Mouse (Mus musculus) bone marrow, adult 2 months (tissue): ENCODE results near the gene 4930544G11Rik. TPM values are rescaled to one million over a fixed set of nuclear protein-coding genes. Genes with fewer than 3 reads are reported as not detected.

Experiments
- H3K27ac ChIP-seq: fragments of 200-500 bp; 2 replicates; pipeline ENCODE4 v1.5.1; 2012; ENCODE audit warnings: low read depth, mild to moderate bottlenecking, control low read depth, inconsistent platforms, low read length; ENCODE audit not compliant: control insufficient read depth, poor library complexity, insufficient read depth
- H3K4me1 ChIP-seq: fragments of 200-500 bp; 2 replicates; pipeline ENCODE4 v1.6.1; 2011; ENCODE audit warnings: low read length; ENCODE audit not compliant: control insufficient read depth, insufficient read depth
- H3K4me3 ChIP-seq: fragments of 200-500 bp; replicated peaks from 2 replicates; pipeline ENCODE3; 2011; ENCODE audit warnings: mild to moderate bottlenecking, low read depth, low read length, control low read depth; ENCODE audit not compliant: control insufficient read depth
- CTCF ChIP-seq: fragments of 200-500 bp; IDR thresholded peaks from 2 replicates; pipeline ENCODE4 v1.5.1; 2011; ENCODE audit warnings: low read length, control low read depth; ENCODE audit not compliant: control insufficient read depth, insufficient read depth
- POLR2A ChIP-seq: fragments of 200-500 bp; IDR thresholded peaks from 2 replicates; pipeline ENCODE4 v1.6.1; 2011; ENCODE audit warnings: low read depth, mild to moderate bottlenecking, control low read depth, low read length, borderline replicate concordance; ENCODE audit not compliant: control insufficient read depth
- WGBS: fragments of 180-500 bp; shearing (Covaris S2); methylation state at CpG from one replicate; pipeline ENCODE4 v1.1.7; 2018; 5-methylcytosine and 5-hydroxymethylcytosine counted together
- polyA plus RNA-seq: library from polyadenylated mRNA; stranded (reverse); fragments of >200 nt; gene quantifications from 2 replicates; pipeline ENCODE4 v1.2.4, GENCODE M21; 2011; ENCODE audit warnings: low replicate concordance; ENCODE audit not compliant: missing spikeins, insufficient read depth, insufficient read length

Gene 4930544G11Rik
- polyA plus RNA-seq = not detected in 2 replicates

DNA sequence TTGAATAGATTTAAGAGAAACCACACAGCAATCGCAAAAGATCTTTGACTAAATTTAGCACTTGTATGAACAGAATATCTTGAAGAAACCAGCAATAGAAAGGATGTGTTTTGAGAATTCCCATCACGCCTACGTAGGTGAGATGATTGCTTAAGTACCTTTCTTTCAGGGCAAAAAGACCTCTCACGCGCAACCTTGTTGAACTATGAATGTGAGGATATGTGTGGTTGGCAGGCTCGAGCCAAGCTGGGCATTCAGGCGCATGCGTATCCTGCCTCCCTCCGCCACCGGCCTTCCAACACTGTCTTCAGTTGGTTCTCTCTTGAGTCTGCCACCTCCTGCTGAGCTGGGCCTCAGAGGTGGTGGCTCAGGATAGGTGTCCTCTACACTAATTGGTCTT, at the start of gene 4930544G11Rik:
TSS of gene 4930544G11Rik (plus strand) at position 301 of the 400 bp plus-strand sequence.
- WGBS = 96% methylated on average over 10 of the region's 10 CpGs
- Histone ChIP-seq H3K4me3 (no peak within 1 kb of the TSS), H3K4me1 (no peaks in the 10 kb centered on the region), H3K27ac (no peak within 1 kb of the TSS)
- TF ChIP-seq POLR2A = no peak
- TF ChIP-seq CTCF = no peak

DNA sequence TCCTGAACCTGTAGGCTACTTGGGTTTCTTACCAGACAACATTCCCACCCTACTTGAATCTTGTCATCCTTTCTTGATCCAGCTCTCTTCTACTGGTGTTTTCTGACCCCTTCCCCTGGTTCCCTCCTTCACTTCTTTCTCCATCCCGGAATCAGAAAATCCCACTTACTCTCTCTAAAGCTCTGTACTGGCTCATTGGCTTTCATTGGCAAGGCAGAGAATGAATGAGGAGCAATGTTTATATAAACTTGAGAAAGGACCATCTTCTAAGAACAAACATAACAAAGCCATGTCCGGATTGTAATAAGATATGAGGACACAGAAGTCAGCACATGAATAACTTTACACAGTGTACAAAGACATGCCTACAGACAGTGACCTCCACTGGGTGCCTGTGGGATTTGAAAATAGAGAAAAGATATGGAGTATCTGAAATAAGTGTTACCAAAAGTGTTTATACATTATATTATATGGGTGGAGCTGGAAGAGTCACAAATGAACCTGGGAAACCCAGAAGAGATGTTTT, 45.7 kb upstream of the 4930544G11Rik start:
- TF ChIP-seq CTCF = no peak
- no peak for TF ChIP-seq POLR2A
- WGBS = 77% methylated on average over 2 of the region's 2 CpGs
- Histone ChIP-seq H3K27ac (no peak overlapping the region), H3K4me1 (no peaks in the 10 kb centered on the region), H3K4me3 (no peak overlapping the region)

DNA sequence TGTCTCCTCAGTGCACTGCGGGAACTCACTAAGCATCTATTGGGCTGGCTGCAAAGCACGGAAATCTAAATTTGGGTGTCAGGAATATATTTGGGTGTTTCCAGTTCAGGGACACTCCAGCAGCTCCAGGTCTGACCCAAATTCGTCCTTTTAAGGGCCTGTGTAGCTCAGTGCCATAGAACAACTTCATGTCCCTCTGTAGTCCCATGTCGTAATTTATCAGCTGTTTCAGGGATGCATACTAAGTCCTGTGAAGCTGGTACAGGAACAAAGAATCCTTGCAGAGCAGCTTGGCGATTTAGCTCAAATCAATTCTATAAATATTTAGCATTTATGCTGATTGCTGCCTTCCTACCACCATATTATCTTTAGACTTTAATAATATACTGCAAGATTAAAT, 37.0 kb upstream of the 4930544G11Rik start:
- H3K4me3 ChIP-seq = no peak overlapping the region
- TF ChIP-seq POLR2A = no peak
- TF ChIP-seq CTCF = no peak
- no peaks in the 10 kb centered on the region for H3K4me1 ChIP-seq
- H3K27ac ChIP-seq = no peak overlapping the region
- WGBS = 84% methylated on average over 5 of the region's 5 CpGs

DNA sequence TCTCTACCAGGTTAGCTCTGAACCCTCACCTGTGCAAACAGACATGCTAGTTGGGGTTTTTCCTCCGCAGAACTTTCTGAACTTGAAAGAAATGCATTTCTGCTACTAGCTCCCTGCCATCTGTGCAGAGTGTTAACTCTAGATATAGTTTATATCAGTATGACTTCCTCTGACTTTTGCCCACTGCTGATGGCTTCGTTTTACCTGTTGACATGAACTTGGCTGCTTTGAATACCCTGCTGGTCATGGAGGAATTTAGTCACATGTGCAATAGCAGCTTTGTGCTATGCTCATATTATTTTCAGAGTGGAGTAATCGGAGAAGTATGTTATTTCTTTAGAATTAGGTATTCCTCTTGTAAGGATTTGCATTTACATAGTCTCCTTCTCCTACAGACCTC, 30.7 kb upstream of the 4930544G11Rik start:
- Histone ChIP-seq H3K4me3 (no peak overlapping the region), H3K27ac (no peak overlapping the region), H3K4me1 (no peaks in the 10 kb centered on the region)
- no peak for TF ChIP-seq POLR2A
- no peak for TF ChIP-seq CTCF
- 49% methylated on average over 3 of the region's 3 CpGs for WGBS

DNA sequence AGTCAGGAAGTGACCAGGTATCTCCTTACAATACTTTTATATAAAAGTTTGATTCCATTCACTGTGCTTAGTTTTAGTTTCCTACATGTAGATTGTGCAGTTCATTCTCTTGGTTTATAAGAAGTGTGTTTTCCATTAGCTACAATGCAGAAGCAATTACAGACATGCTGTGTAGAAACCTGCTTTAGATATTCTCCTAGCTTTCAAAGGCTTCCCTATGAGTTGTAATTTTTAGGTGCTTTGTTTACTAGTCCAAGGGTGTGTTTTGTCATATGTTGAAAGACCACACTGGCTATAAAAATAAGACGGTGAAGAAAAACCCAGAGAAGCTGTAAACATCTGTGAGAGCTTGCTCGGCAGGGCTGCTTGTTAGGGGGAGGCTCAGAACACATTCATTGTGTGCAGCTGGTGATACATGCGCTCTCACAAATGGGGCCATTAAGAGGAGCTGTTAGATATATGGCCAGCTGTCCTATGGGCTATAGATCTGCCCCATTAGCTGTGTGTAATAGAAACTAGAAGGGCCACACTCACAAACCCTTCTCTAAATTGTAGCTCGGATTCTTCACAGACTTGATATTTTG, 28.8 kb upstream of the 4930544G11Rik start:
- TF ChIP-seq CTCF (no peak), POLR2A (no peak)
- Histone ChIP-seq H3K27ac (no peak overlapping the region), H3K4me3 (no peak overlapping the region), H3K4me1 (no peaks in the 10 kb centered on the region)
- 84% methylated on average over 4 of the region's 4 CpGs for WGBS

DNA sequence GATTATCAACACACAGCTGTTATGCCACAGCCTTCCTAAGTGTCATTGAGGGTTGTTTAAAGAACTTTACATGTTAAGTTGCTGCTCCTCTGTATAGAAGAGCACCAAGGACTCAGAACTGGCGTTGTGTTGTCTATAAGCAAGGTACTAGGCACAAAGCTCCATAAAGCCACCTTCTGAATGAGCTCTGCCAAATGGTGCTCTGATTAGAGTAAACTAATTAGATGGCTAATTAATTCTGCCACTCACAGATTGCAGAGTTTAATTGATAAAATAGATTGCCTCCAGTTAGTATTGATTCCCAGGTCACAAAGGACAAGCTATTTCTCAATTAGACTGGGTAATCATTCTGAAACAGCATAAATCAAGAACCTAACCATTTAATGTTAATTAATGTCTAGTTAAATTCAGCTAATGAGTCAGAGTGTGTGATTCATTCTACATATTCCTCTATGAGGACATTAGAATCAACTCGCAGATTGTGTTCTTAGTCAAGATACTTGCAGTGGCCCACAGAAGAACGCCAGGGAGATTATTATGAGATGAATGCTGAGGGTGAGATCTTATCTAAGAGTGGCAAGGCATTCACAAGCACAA, 26.6 kb upstream of the 4930544G11Rik start:
- TF ChIP-seq POLR2A (no peak), CTCF (no peak)
- Histone ChIP-seq H3K4me3 (no peak overlapping the region), H3K27ac (no peak overlapping the region), H3K4me1 (no peaks in the 10 kb centered on the region)
- WGBS = 76% methylated on average over 3 of the region's 3 CpGs

DNA sequence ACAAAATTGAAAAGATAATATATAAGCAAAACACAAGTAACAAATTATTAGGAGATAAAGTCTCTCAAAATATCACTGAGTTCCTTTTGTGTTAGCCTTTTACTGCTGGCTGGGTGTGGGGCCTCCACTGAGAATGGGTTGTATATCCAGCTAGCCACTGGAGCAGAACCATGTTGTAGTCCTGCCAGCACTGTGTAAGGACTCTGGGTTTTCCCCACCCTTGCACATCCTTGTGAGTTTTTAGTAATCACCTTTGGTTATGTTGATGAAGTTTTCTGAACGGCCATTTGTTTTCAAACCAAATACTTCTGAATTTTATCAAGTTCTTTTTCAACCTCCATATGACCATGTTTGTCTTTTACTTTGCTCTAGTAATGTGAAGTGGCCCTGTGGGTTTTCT, 21.9 kb upstream of the 4930544G11Rik start:
- no peak for TF ChIP-seq POLR2A
- no peak for TF ChIP-seq CTCF
- WGBS = 74% methylated on average over 1 of the region's 1 CpGs
- Histone ChIP-seq H3K4me3 (no peak overlapping the region), H3K27ac (no peak overlapping the region), H3K4me1 (no peaks in the 10 kb centered on the region)

DNA sequence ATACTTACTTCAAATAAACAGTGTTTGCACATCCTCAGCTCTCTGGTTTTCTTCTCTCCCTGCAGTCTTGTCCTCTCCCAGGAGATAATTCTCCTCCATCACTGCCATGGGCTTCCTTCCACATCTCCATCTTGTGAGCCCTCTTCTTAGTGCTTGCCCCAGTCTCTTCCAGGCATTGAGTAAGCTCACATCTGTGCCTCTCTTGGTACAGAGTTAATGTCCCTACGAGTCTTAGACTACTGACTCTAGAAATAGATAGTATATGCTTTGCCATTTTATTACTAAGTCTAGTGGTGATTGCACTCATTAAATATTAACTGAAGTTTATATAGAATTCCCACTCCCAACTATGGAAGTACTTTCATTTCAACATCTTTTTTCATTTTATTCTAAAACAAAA, 19.6 kb upstream of the 4930544G11Rik start:
- no peaks in the 10 kb centered on the region for H3K4me1 ChIP-seq
- H3K4me3 ChIP-seq = no peak overlapping the region
- TF ChIP-seq POLR2A = no peak
- no peak for TF ChIP-seq CTCF
- WGBS = 76% methylated on average over 1 of the region's 1 CpGs
- H3K27ac ChIP-seq = no peak overlapping the region

DNA sequence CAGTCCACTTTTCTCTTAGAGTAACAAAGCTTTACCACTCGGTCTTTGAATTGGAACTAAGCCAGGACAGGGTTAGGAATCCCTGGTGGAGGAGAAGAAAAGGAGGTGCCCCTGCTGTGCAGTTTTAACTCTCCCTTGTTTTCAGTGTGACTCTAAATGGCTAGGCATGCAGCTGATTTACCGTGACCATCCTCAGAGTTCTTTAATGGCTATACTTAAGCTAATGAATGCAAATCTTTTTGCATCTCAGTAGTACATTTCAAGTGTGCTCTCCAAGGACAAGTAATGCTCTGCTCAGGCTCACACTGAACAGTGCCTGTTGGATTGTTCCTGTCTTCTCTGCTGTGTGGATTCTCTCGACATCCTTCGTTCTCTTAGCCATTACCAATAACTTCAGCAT, 19.2 kb upstream of the 4930544G11Rik start:
- 85% methylated on average over 4 of the region's 4 CpGs for WGBS
- H3K4me3 ChIP-seq = no peak overlapping the region
- H3K27ac ChIP-seq = no peak overlapping the region
- no peak for TF ChIP-seq CTCF
- TF ChIP-seq POLR2A = no peak
- no peaks in the 10 kb centered on the region for H3K4me1 ChIP-seq
